Mouse (Mus musculus) CH12.LX (cell line): Measurements from ENCODE around the gene Vps51. TPM values are rescaled to one million over a fixed set of nuclear protein-coding genes. Genes with fewer than 3 reads are reported as not detected.

Experiments
- DNase-seq: peaks from one replicate; pipeline ENCODE4 v3.0.0-alpha.2; 2013; ENCODE audit errors: extremely low read depth
- H3K27ac ChIP-seq: 2 replicates; pipeline ENCODE4 v1.5.1; 2012; ENCODE audit warnings: low read depth, mild to moderate bottlenecking, control low read depth, moderate library complexity; ENCODE audit not compliant: insufficient read depth
- H3K27me3 ChIP-seq: replicated peaks from 2 replicates; pipeline ENCODE3; 2012; ENCODE audit warnings: inconsistent platforms
- H3K36me3 ChIP-seq, 2 experiments: replicated peaks in 1 of 2; 2 replicates each; pipeline versions ENCODE3 to v1.6.1; 2012; ENCODE audit warnings: inconsistent platforms in 1 of 2, low read length in 1 of 2, mild to moderate bottlenecking in 1 of 2, mixed read lengths in 1 of 2, moderate library complexity in 1 of 2; ENCODE audit not compliant: control insufficient read depth in 1 of 2, insufficient read depth in 1 of 2
- H3K4me1 ChIP-seq, 2 experiments: 2 replicates each; pipeline ENCODE4 v1.6.1; 2012; ENCODE audit warnings: inconsistent platforms in 1 of 2, moderate library complexity in 1 of 2; ENCODE audit not compliant: insufficient read depth in 2 of 2, control insufficient read depth in 1 of 2
- H3K4me2 ChIP-seq: 2 replicates; pipeline ENCODE4 v1.6.1; 2012; ENCODE audit warnings: low read depth, mild to moderate bottlenecking, control low read depth; ENCODE audit not compliant: poor library complexity, insufficient read depth, severe bottlenecking
- H3K4me3 ChIP-seq, 3 experiments: fragments of 150-350 bp in 1 of 3; sonication (generic) in 1 of 3; replicated peaks in 1 of 3; 2 replicates each; pipeline versions ENCODE3 to v1.5.1; 2011 to 2012; ENCODE audit warnings: low read depth in 2 of 3, low read length in 2 of 3, mild to moderate bottlenecking in 2 of 3, moderate library complexity in 2 of 3, control low read depth in 1 of 3, improper control_type of control experiment in 1 of 3, inconsistent platforms in 1 of 3, mixed read lengths in 1 of 3; ENCODE audit not compliant: poor library complexity in 1 of 3
- H3K79me2 ChIP-seq: replicated peaks from 2 replicates; pipeline ENCODE4 v1.6.1; 2012; ENCODE audit warnings: mild to moderate bottlenecking, moderate library complexity; ENCODE audit not compliant: control insufficient read depth, poor library complexity, insufficient read depth, severe bottlenecking; ENCODE audit errors: extremely low read depth
- H3K9ac ChIP-seq: 2 replicates; pipeline ENCODE4 v1.6.1; 2012; ENCODE audit warnings: low read depth, mild to moderate bottlenecking, control low read depth, moderate library complexity; ENCODE audit not compliant: insufficient read depth
- H3K9me3 ChIP-seq: replicated peaks from 2 replicates; pipeline ENCODE3; 2012; ENCODE audit warnings: low read length, inconsistent platforms, mixed read lengths
- CHD1 ChIP-seq: IDR thresholded peaks from 2 replicates; pipeline ENCODE4 v1.6.1; 2012; ENCODE audit warnings: low read depth, low read length, improper control_type of control experiment, inconsistent platforms
- CTCF ChIP-seq, 2 experiments: IDR thresholded peaks in 1 of 2; conservative IDR thresholded peaks in 1 of 2; 2 replicates each; pipeline ENCODE4 v1.5.1; 2011 to 2012; ENCODE audit warnings: low read depth in 2 of 2, low read length in 2 of 2, improper control_type of control experiment in 1 of 2, inconsistent platforms in 1 of 2, mild to moderate bottlenecking in 1 of 2, moderate library complexity in 1 of 2
- E2F4 ChIP-seq: IDR thresholded peaks from 2 replicates; pipeline ENCODE4 v1.6.1; 2011; ENCODE audit warnings: low read depth, low read length, improper control_type of control experiment; ENCODE audit not compliant: insufficient replicate concordance
- JUN ChIP-seq: IDR thresholded peaks from 2 replicates; pipeline ENCODE4 v1.6.1; 2011; ENCODE audit warnings: low read depth, mild to moderate bottlenecking, low read length, improper control_type of control experiment, moderate library complexity; ENCODE audit not compliant: insufficient read depth
- MEF2A ChIP-seq: IDR thresholded peaks from 2 replicates; pipeline ENCODE4 v1.6.1; 2014; ENCODE audit warnings: low read depth, mild to moderate bottlenecking, inconsistent platforms, low read length, improper control_type of control experiment, borderline replicate concordance
- MYC ChIP-seq: IDR thresholded peaks from 2 replicates; pipeline ENCODE4 v1.6.1; 2011; ENCODE audit warnings: low read depth, mild to moderate bottlenecking, improper control_type of control experiment, low read length
- POLR2AphosphoS2 ChIP-seq: IDR thresholded peaks from 2 replicates; pipeline ENCODE4 v1.6.1; 2011; ENCODE audit warnings: low read depth, low read length, improper control_type of control experiment
- RAD21 ChIP-seq: IDR thresholded peaks from 2 replicates; pipeline ENCODE4 v1.6.1; 2011; ENCODE audit warnings: low read depth, mild to moderate bottlenecking, low read length, improper control_type of control experiment, moderate library complexity
- RCOR1 ChIP-seq: conservative IDR thresholded peaks from 2 replicates; pipeline ENCODE4 v1.6.1; 2012; ENCODE audit warnings: low read depth, mild to moderate bottlenecking, inconsistent platforms, low read length, improper control_type of control experiment
- SIN3A ChIP-seq: IDR thresholded peaks from 2 replicates; pipeline ENCODE4 v1.6.1; 2012; ENCODE audit warnings: low read length, improper control_type of control experiment, inconsistent platforms
- SMC3 ChIP-seq: IDR thresholded peaks from 2 replicates; pipeline ENCODE4 v1.6.1; 2011; ENCODE audit warnings: low read depth, low read length, improper control_type of control experiment
- UBTF ChIP-seq: IDR thresholded peaks from 2 replicates; pipeline ENCODE4 v1.6.1; 2012; ENCODE audit warnings: low read depth, mild to moderate bottlenecking, inconsistent platforms, low read length, improper control_type of control experiment, moderate library complexity
- USF1 ChIP-seq: IDR thresholded peaks from 2 replicates; pipeline ENCODE4 v1.6.1; 2014; ENCODE audit warnings: low read depth, mild to moderate bottlenecking, inconsistent platforms, low read length, improper control_type of control experiment
- USF2 ChIP-seq: conservative IDR thresholded peaks from 2 replicates; pipeline ENCODE4 v1.6.1; 2011; ENCODE audit warnings: low read depth, low read length, improper control_type of control experiment
- ZC3H11A ChIP-seq: IDR thresholded peaks from 2 replicates; pipeline ENCODE4 v1.6.1; 2012; ENCODE audit warnings: low read depth, mild to moderate bottlenecking, inconsistent platforms, low read length, improper control_type of control experiment
- ZKSCAN1 ChIP-seq: IDR thresholded peaks from 2 replicates; pipeline ENCODE4 v1.6.1; 2012; ENCODE audit warnings: low read depth, inconsistent platforms, low read length, improper control_type of control experiment, borderline replicate concordance
- dilution Hi-C: fragments of 300-500 bp; cut with MboI; formaldehyde crosslinking; loops from 2 replicates; pipeline ENCODE4 v1.14.3; 2020; ENCODE audit warnings: low sequenced_read_pairs; ENCODE audit not compliant: extremely low pct_unique_long_range_greater_than_20kb, extremely low pct_ligation_motif_present
- in situ Hi-C: fragments of 300-500 bp; cut with MboI; formaldehyde crosslinking; loops from 3 replicates; pipeline ENCODE4 v1.14.3; 2019; ENCODE audit warnings: low sequenced_read_pairs, low pct_ligation_motif_present, low pct_unique_long_range_greater_than_20kb, mixed read lengths
- polyA plus RNA-seq: library from polyadenylated mRNA; unstranded; fragments of >175 nt; gene quantifications from 2 replicates; pipeline ENCODE4 v1.2.1, GENCODE M21; 2012; ENCODE audit warnings: low read depth; ENCODE audit not compliant: insufficient read length
- total RNA-seq, 2 experiments: library from RNA; depleted of rRNA; stranded (reverse); fragments of 300-350 nt in 1 of 2; fragments of >200 nt in 1 of 2; gene quantifications; 2 replicates each; pipeline ENCODE4 v1.2.3; 2012 to 2014

The Vps51 gene
- total and polyA plus RNA-seq, 3 experiments, result 37.7 to 51.2 (median 48.2) TPM

DNA sequence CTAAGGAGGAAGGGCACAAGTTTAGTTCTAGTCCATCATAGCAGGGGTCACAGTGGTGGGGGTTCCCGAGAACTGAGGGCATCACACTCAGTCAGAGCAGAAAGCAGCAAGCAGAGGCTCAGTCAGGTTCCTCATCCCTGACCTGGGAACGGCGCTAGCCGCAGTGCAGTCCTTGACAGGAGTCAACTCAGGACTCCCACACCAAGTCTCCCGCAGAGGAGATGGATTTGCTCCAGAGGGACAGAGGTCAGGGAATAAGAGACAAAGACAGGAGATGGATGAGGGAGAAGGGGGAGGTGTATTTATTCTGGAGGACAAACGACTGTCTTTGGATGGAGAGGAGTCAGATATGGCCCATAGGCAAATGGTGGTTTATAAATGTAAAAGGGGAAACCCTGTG lies 36.1 kb upstream of the Vps51 start:
- H3K9ac ChIP-seq, result no peak overlapping the region
- peaks cover 11 to 35% of the 10 kb centered on the region in 2 experiments; a peak in 3 of 4 replicates for H3K4me1 ChIP-seq
- H3K4me3 ChIP-seq, result no peak overlapping the region
- no peak overlapping the region for H3K4me2 ChIP-seq
- no peaks in the 10 kb centered on the region for H3K27me3 ChIP-seq
- no peaks in the 10 kb centered on the region for H3K9me3 ChIP-seq
- TF ChIP-seq MEF2A (no peak), RAD21 (no peak), JUN (no peak), USF2 (no peak)
- H3K36me3 ChIP-seq, result peaks cover 32 to 68% of the 10 kb centered on the region in 2 experiments
- H3K27ac ChIP-seq, result no peak overlapping the region
- H3K79me2 ChIP-seq, result peaks cover 14% of the 10 kb centered on the region
- no peak for DNase-seq
- dilution Hi-C loops, result no loop called here
- in situ Hi-C loops, result no loop called here

DNA sequence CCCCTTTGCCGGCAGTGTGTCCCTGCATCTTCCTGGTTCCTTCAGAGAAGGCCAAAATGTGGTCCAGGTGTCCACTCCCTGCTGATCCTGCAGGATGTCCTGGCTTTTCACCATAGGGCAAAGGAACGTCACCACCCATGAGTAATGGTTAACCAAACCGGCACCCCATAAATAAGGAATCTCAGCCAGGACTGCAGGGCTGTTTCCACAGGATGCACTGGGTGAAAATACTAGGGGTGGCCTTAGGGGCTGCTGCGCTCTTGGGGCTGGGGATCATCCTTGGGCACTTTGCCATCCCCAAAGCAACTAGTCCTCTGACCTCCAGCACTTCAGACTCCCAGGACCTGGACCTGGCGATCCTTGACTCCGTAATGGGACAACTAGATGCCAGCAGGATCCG lies 28.6 kb upstream of the Vps51 start, which contains the start of gene Naaladl1:
TSS of gene Naaladl1 (plus strand) at position 197 of the 400 bp plus-strand sequence.
- Histone ChIP-seq H3K4me1 (peaks cover 0 to 7% of the 10 kb centered on the region in 2 experiments; a peak in 2 of 4 replicates), H3K27ac (no peak within 1 kb of the TSS), H3K4me2 (no peak within 1 kb of the TSS), H3K9me3 (no peaks in the 10 kb centered on the region), H3K79me2 (no peaks in the 10 kb centered on the region), H3K4me3 (no peak within 1 kb of the TSS), H3K36me3 (peaks cover 0 to 33% of the 10 kb centered on the region in 2 experiments), H3K9ac (no peak within 1 kb of the TSS), H3K27me3 (no peaks in the 10 kb centered on the region)
- in situ Hi-C loops (no loop called here), dilution Hi-C loops (no loop called here)
- TF ChIP-seq CHD1 (no peak), USF1 (no peak), JUN (no peak), USF2 (no peak), E2F4 (no peak), RCOR1 (no peak), SMC3 (no peak), MYC (no peak), POLR2AphosphoS2 (no peak), UBTF (no peak), ZKSCAN1 (no peak), ZC3H11A (no peak)
- DNase-seq, result no peak

DNA sequence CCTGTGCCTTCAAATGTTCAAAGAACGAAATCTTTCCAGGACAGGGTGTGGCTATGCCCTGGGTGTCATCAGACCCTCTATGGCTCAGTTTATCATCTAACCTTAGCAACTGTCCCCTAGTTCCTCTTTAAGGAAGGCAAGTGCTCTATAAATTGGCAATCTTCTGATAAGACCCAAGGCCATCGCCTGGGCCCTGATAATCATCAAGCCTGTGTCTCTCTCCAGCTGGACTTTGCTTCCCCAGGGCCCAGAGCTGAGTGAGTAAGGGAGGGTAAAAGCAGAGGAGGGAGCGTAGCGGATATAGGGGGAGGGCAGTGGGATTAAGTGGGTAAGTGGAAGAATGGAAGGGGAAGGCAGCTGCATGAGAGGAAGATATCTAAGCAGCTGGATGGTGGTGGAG lies 27.4 kb upstream of the Vps51 start:
- DNase-seq, result no peak
- in situ Hi-C loops (no loop called here), dilution Hi-C loops (no loop called here)
- TF ChIP-seq SIN3A (no peak), CTCF (conservative IDR thresholded peaks at IDR 0.05 in 1 of 2, IDR thresholded peaks at IDR 0.05 in 1 of 2; ENCODE audit: low read depth in 2 of 2, low read length in 2 of 2) (no peak), E2F4 (no peak)
- Histone ChIP-seq H3K4me2 (no peak overlapping the region), H3K4me1 (peaks cover 0 to 7% of the 10 kb centered on the region in 2 experiments; a peak in 2 of 4 replicates), H3K27ac (no peak overlapping the region), H3K9ac (no peak overlapping the region), H3K36me3 (peaks cover 0 to 41% of the 10 kb centered on the region in 2 experiments), H3K79me2 (no peaks in the 10 kb centered on the region), H3K4me3 (no peak overlapping the region), H3K27me3 (no peaks in the 10 kb centered on the region), H3K9me3 (no peaks in the 10 kb centered on the region)
